Mouse (Mus musculus) embryonic facial prominence, embryonic 15.5 days (tissue): ENCODE results near the gene Bola1. TPM values are rescaled to one million over a fixed set of nuclear protein-coding genes. Genes with fewer than 3 reads are reported as not detected.

ENCODE experiments used
- ATAC-seq: fragments of 200-750 bp; cut with Nextera tagmentation; 2 replicates; pipeline ENCODE4 v1.8.0; 2017; ENCODE audit warnings: low read depth, moderate TSS enrichment; ENCODE audit not compliant: insufficient number of reproducible peaks, low FRiP score, low TSS enrichment
- H3K27ac ChIP-seq: fragments of 300-500 bp; sonication (generic); replicated peaks from 2 replicates; pipeline ENCODE4 v1.5.1; 2015; ENCODE audit warnings: mild to moderate bottlenecking, inconsistent platforms
- H3K27me3 ChIP-seq: fragments of 300-500 bp; sonication (generic); 2 replicates; pipeline ENCODE4 v1.6.1; 2015; ENCODE audit warnings: inconsistent platforms
- H3K36me3 ChIP-seq: fragments of 300-500 bp; sonication (generic); 2 replicates; pipeline ENCODE4 v1.6.1; 2015; ENCODE audit warnings: mild to moderate bottlenecking, inconsistent platforms
- H3K4me1 ChIP-seq: fragments of 300-500 bp; sonication (generic); 2 replicates; pipeline ENCODE4 v1.6.1; 2015; ENCODE audit warnings: inconsistent platforms
- H3K4me2 ChIP-seq: fragments of 300-500 bp; sonication (generic); replicated peaks from 2 replicates; pipeline ENCODE4 v1.6.1; 2015; ENCODE audit warnings: mild to moderate bottlenecking, inconsistent platforms
- H3K4me3 ChIP-seq: fragments of 300-500 bp; sonication (generic); replicated peaks from 2 replicates; pipeline ENCODE4 v1.5.1; 2015; ENCODE audit warnings: mild to moderate bottlenecking, inconsistent platforms
- H3K9ac ChIP-seq: fragments of 300-500 bp; sonication (generic); 2 replicates; pipeline ENCODE4 v1.6.1; 2015; ENCODE audit warnings: inconsistent platforms
- H3K9me3 ChIP-seq: fragments of 300-500 bp; sonication (generic); replicated peaks from 2 replicates; pipeline ENCODE4 v1.6.1; 2016; ENCODE audit warnings: inconsistent platforms
- WGBS: fragments of 180-500 bp; shearing (Covaris S2); methylation state at CpG from one replicate; pipeline ENCODE4 v1.1.7; 2015; 5-methylcytosine and 5-hydroxymethylcytosine counted together
- polyA plus RNA-seq: library from polyadenylated mRNA; unstranded; fragments of >200 nt; fragmentation: Nextera tagmentation; extraction: Ambion mirVana; gene quantifications from 2 replicates; pipeline ENCODE4 v1.2.1, GENCODE M21; 2015

Gene Bola1
- polyA plus RNA-seq, 1 experiment from 2014 or later: 52.6 TPM

GRCm38 (mm10) chr3:96236834-96237334, 17.4 kb upstream of the Bola1 start:
- whole genome bisulfite sequencing: 70% methylated on average over 4 of the region's 4 CpGs
- Histone ChIP-seq H3K4me2 (peak overlapping the region; percentile 50), H3K27ac (no peak overlapping the region), H3K27me3 (no peaks in the 10 kb centered on the region), H3K9ac (peak overlapping the region; percentile 44; the same call in 1 of the 2 replicates), H3K4me3 (peak overlapping the region; percentile 45), H3K36me3 (no peaks in the 10 kb centered on the region), H3K4me1 (peaks cover 19% of the 10 kb centered on the region), H3K9me3 (no peaks in the 10 kb centered on the region)
- no peak for ATAC-seq

- no peak overlapping the region for H3K27ac ChIP-seq
- 53% methylated on average over 3 of the region's 3 CpGs for WGBS
- no peak overlapping the region for H3K4me2 ChIP-seq
- H3K4me1 ChIP-seq: peaks cover 16% of the 10 kb centered on the region
- ATAC-seq: no peak
- no peaks in the 10 kb centered on the region for H3K36me3 ChIP-seq
- no peaks in the 10 kb centered on the region for H3K27me3 ChIP-seq
- no peak overlapping the region for H3K9ac ChIP-seq
- no peaks in the 10 kb centered on the region for H3K9me3 ChIP-seq
- no peak overlapping the region for H3K4me3 ChIP-seq
Observed at GRCm38 (mm10) chr3:96235836-96236235, 16.3 kb upstream of the Bola1 start.

- no peak for ATAC-seq
- Histone ChIP-seq H3K4me3 (no peak overlapping the region), H3K4me2 (no peak overlapping the region), H3K9me3 (no peaks in the 10 kb centered on the region), H3K4me1 (peaks cover 14% of the 10 kb centered on the region), H3K36me3 (no peaks in the 10 kb centered on the region), H3K27ac (no peak overlapping the region), H3K9ac (no peak overlapping the region), H3K27me3 (no peaks in the 10 kb centered on the region)
- 92% methylated on average over 2 of the region's 2 CpGs for WGBS
Observed at GRCm38 (mm10) chr3:96234914-96235313, 15.4 kb upstream of the Bola1 start.

GRCm38 (mm10) chr3:96231758-96232120, 12.2 kb upstream of the Bola1 start:
- ATAC-seq: no peak
- no peaks in the 10 kb centered on the region for H3K27me3 ChIP-seq
- H3K4me2 ChIP-seq: no peak overlapping the region
- H3K4me3 ChIP-seq: no peak overlapping the region
- WGBS: 54% methylated on average over 2 of the region's 2 CpGs
- 0 out of 2 replicates have a peak, but pooled peaks cover 3% of the 10 kb centered on the region for H3K4me1 ChIP-seq
- no peaks in the 10 kb centered on the region for H3K36me3 ChIP-seq
- H3K27ac ChIP-seq: no peak overlapping the region
- no peak overlapping the region for H3K9ac ChIP-seq
- H3K9me3 ChIP-seq: no peaks in the 10 kb centered on the region

GRCm38 (mm10) chr3:96230910-96231757, 11.6 kb upstream of the Bola1 start:
- Histone ChIP-seq H3K4me1 (0 out of 2 replicates have a peak, but pooled peaks cover 4% of the 10 kb centered on the region), H3K9ac (no peak overlapping the region), H3K27me3 (no peaks in the 10 kb centered on the region), H3K4me2 (no peak overlapping the region), H3K4me3 (no peak overlapping the region), H3K9me3 (no peaks in the 10 kb centered on the region), H3K27ac (no peak overlapping the region), H3K36me3 (no peaks in the 10 kb centered on the region)
- ATAC-seq: no peak
- WGBS: 71% methylated on average over 4 of the region's 4 CpGs

GRCm38 (mm10) chr3:96230404-96230803, 10.9 kb upstream of the Bola1 start:
- no peak overlapping the region for H3K4me2 ChIP-seq
- WGBS: 71% methylated on average over 2 of the region's 2 CpGs
- no peaks in the 10 kb centered on the region for H3K9me3 ChIP-seq
- no peaks in the 10 kb centered on the region for H3K27me3 ChIP-seq
- ATAC-seq: no peak
- no peak overlapping the region for H3K4me3 ChIP-seq
- H3K9ac ChIP-seq: no peak overlapping the region
- no peak overlapping the region for H3K27ac ChIP-seq
- H3K4me1 ChIP-seq: 0 out of 2 replicates have a peak, but pooled peaks cover 4% of the 10 kb centered on the region
- no peaks in the 10 kb centered on the region for H3K36me3 ChIP-seq

- Histone ChIP-seq H3K9me3 (no peaks in the 10 kb centered on the region), H3K27ac (no peak overlapping the region), H3K9ac (no peak overlapping the region), H3K4me3 (no peak overlapping the region), H3K36me3 (no peaks in the 10 kb centered on the region), H3K27me3 (no peaks in the 10 kb centered on the region), H3K4me2 (no peak overlapping the region), H3K4me1 (0 out of 2 replicates have a peak, but pooled peaks cover 4% of the 10 kb centered on the region)
- ATAC-seq: no peak
- 64% methylated on average over 2 of the region's 2 CpGs for WGBS
Observed at GRCm38 (mm10) chr3:96228828-96229227, 9.3 kb upstream of the Bola1 start.

- no peaks in the 10 kb centered on the region for H3K36me3 ChIP-seq
- no peak for ATAC-seq
- WGBS: 52% methylated on average over 8 of the region's 8 CpGs
- H3K4me2 ChIP-seq: no peak overlapping the region
- H3K9me3 ChIP-seq: no peaks in the 10 kb centered on the region
- H3K4me1 ChIP-seq: peaks cover 17% of the 10 kb centered on the region
- H3K27me3 ChIP-seq: no peaks in the 10 kb centered on the region
- H3K9ac ChIP-seq: no peak overlapping the region
- no peak overlapping the region for H3K27ac ChIP-seq
- no peak overlapping the region for H3K4me3 ChIP-seq
Observed at GRCm38 (mm10) chr3:96226695-96227648, 7.5 kb upstream of the Bola1 start.

GRCm38 (mm10) chr3:96225421-96225820, 5.9 kb upstream of the Bola1 start:
- Histone ChIP-seq H3K9ac (no peak overlapping the region), H3K4me3 (no peak overlapping the region), H3K4me1 (peaks cover 27% of the 10 kb centered on the region), H3K27me3 (no peaks in the 10 kb centered on the region), H3K27ac (no peak overlapping the region), H3K36me3 (no peaks in the 10 kb centered on the region), H3K9me3 (no peaks in the 10 kb centered on the region), H3K4me2 (no peak overlapping the region)
- ATAC-seq: no peak
- WGBS: 42% methylated on average over 2 of the region's 2 CpGs

- peak overlapping the region; percentile 69; the same call in 1 of the 2 replicates for H3K4me2 ChIP-seq
- H3K9me3 ChIP-seq: no peaks in the 10 kb centered on the region
- 87% methylated on average over 4 of the region's 4 CpGs for WGBS
- H3K4me1 ChIP-seq: peaks cover 35% of the 10 kb centered on the region
- H3K9ac ChIP-seq: no peak overlapping the region
- H3K36me3 ChIP-seq: no peaks in the 10 kb centered on the region
- no peaks in the 10 kb centered on the region for H3K27me3 ChIP-seq
- H3K4me3 ChIP-seq: no peak overlapping the region
- H3K27ac ChIP-seq: no peak overlapping the region
- ATAC-seq: no peak
Observed at GRCm38 (mm10) chr3:96222774-96223173, 3.3 kb upstream of the Bola1 start.

GRCm38 (mm10) chr3:96221640-96222038, 2.1 kb upstream of the Bola1 start:
- H3K4me2 ChIP-seq: peak overlapping the region; percentile 69
- H3K9me3 ChIP-seq: no peaks in the 10 kb centered on the region
- peak overlapping the region; percentile 100 for H3K27ac ChIP-seq
- no peak for ATAC-seq
- H3K36me3 ChIP-seq: no peaks in the 10 kb centered on the region
- H3K27me3 ChIP-seq: no peaks in the 10 kb centered on the region
- WGBS: 20% methylated on average over 9 of the region's 9 CpGs
- peaks cover 31% of the 10 kb centered on the region for H3K4me1 ChIP-seq
- peak overlapping the region; percentile 52 for H3K9ac ChIP-seq
- H3K4me3 ChIP-seq: peak overlapping the region; percentile 65
